Mouse (Mus musculus): ENCODE measurements around the gene Pip4k2a.
"Not testable (repeated sequence)": the region's sequence is repeated elsewhere in the genome, so short reads cannot be mapped to it uniquely, and the experiment has no call there.

DNA sequence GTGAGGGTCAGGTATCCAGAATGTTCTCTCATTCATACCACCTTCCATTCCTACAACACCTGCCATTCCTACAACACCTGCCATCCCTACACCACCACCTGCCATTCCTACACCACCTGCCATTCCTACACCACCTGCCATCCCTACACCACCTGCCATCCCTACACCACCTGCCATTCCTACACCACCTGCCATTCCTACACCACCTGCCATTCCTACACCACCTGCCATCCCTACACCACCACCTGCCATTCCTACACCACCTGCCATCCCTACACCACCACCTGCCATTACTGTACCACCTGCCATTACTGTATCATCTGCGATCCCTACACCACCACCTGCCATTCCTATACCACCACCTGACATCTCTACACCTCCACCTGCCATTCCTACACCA is 104.6 kb downstream of the Pip4k2a start:
- not testable (repeated sequence) for TF ChIP-seq SMC3 (IDR thresholded peaks at IDR 0.05; ENCODE audit: low read depth, low read length); CTCF (conservative IDR thresholded peaks at IDR 0.05 in 1 of 2, IDR thresholded peaks at IDR 0.05 in 1 of 2; ENCODE audit: low read depth in 2 of 2, low read length in 2 of 2); POLR2A (IDR thresholded peaks at IDR 0.05; ENCODE audit: low read depth, low read length)

Data from CH12.LX (cell line).